Mouse (Mus musculus) G1E (cell line): ENCODE data around the gene Smim15.

ENCODE experiments used
- CTCF ChIP-seq: IDR thresholded peaks from 2 replicates; pipeline ENCODE4 v1.5.1; 2012; ENCODE audit warnings: low read depth, low read length, inconsistent platforms, mixed read lengths
- GATA1 ChIP-seq: IDR thresholded peaks from 2 replicates; pipeline ENCODE4 v1.6.1; 2012; ENCODE audit warnings: borderline replicate concordance, low read length, inconsistent platforms, mixed read lengths
- GATA2 ChIP-seq: IDR thresholded peaks from 2 replicates; pipeline ENCODE4 v1.6.1; 2012; ENCODE audit warnings: low read depth, low read length, inconsistent platforms, borderline replicate concordance
- POLR2AphosphoS5 ChIP-seq: IDR thresholded peaks from 2 replicates; pipeline ENCODE4 v1.6.1; 2012; ENCODE audit warnings: low read depth, low read length, inconsistent platforms; ENCODE audit not compliant: insufficient replicate concordance
- TAL1 ChIP-seq: conservative IDR thresholded peaks from 2 replicates; pipeline ENCODE4 v1.6.1; 2012; ENCODE audit warnings: low read depth, low read length, inconsistent platforms, mixed read lengths

DNA sequence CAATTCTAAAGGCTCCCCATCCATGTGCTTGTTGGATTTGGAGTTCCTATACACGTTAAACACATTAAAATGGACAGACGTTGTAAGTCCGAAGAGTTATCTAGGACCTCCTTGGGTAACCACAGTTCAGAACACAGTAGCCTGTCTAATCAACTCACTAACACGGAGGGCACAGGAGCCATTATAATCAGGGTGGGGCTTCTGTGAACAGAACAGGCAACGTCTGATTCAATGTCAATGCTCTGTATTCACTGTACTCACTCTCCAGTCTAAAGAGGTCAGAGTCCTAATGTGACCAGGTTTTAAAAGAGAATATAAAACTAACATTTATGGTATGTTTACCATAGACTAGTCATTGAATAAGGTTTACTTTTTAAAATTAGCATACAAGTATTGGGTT, 50.4 kb downstream of the Smim15 start:
- TF ChIP-seq CTCF = no peak
- no peak for TF ChIP-seq GATA2
- no peak for TF ChIP-seq POLR2AphosphoS5
- no peak for TF ChIP-seq TAL1
- no peak for TF ChIP-seq GATA1
